Mouse (Mus musculus) layer of hippocampus, adult 6 months (tissue): ENCODE measurements around the gene Zfp977. TPM values are rescaled to one million over a fixed set of nuclear protein-coding genes. Genes with fewer than 3 reads are reported as not detected.

ENCODE experiments used
- long read RNA-seq, 2 experiments: library from polyadenylated mRNA; unstranded; transcript quantifications; one replicate each; pipeline ENCODE4 v2.0.0; 2019 to 2020
- microRNA-seq: library from miRNA; unstranded; fragments of <30 nt; microRNA quantifications from one replicate; pipeline ENCODE4 v1.2.0, GENCODE M21; 2020
- polyA plus RNA-seq: library from polyadenylated mRNA; unstranded; fragments of <200 nt; fragmentation: Nextera tagmentation; gene quantifications from 2 replicates; pipeline ENCODE4 v1.2.3, GENCODE M21; 2021

Gene Zfp977
- 0.63 and 0.94 TPM in 2 replicates for polyA plus RNA-seq
- long read RNA-seq, experiment 1 = 0 reads
- long read RNA-seq, experiment 2, partial matches to known transcripts = 0 of 5 reads
- long read RNA-seq, experiment 2, other reads (novel, unspliced or antisense) = 2 of 5 reads

GRCm38 (mm10) chr7:42592413-42592812 lies at the start of gene Zfp977:
Gene Zfp977, minus strand, starts transcription at chr7:42592547.

GRCm38 (mm10) chr7:42578488-42578887 lies 13.9 kb downstream of the Zfp977 start, which contains the start of gene Gm21028:
Gene Gm21028, minus strand, starts transcription at chr7:42578588.

Small RNA genes lying within 50 kb of the gene (microRNA-seq; reads per million reads assigned to microRNA genes)
- gene Gm24938 = not detected

Other genes with a start within 250 kb of the Zfp977 start
- not detected in 2 replicates for gene 4933421I07Rik, start 144.4 kb downstream of the Zfp977 start, polyA plus RNA-seq
- 5.4 and 6.3 TPM in 2 replicates for gene Zfp141, start 86.8 kb downstream of the Zfp977 start, polyA plus RNA-seq
- not detected in 2 replicates for gene Gm21028, start 14.0 kb downstream of the Zfp977 start, polyA plus RNA-seq
- gene Zfp976, start 50.0 kb upstream of the Zfp977 start, polyA plus RNA-seq = 0.63 and 0.70 TPM in 2 replicates
- 2.5 and 2.7 TPM in 2 replicates for gene Zfp975, start 100.2 kb upstream of the Zfp977 start, polyA plus RNA-seq
- gene Gm17067, start 134.5 kb upstream of the Zfp977 start, polyA plus RNA-seq = not detected in 2 replicates
- not detected in 2 replicates for gene Vmn2r62, start 201.0 kb upstream of the Zfp977 start, polyA plus RNA-seq